Mouse (Mus musculus): ENCODE measurements at regions not wholly inside any gene's neighbourhood (a gene's known extent, or its start where the extent isn't known, plus 50 kb on each side); places are given as distances from the start of the nearest gene placed in this dataset.

GRCm38 (mm10) chr1:73341911-73342310 is 326.2 kb upstream of the Tnp1 start:
- TF ChIP-seq POLR2A (IDR thresholded peaks at IDR 0.05; ENCODE audit: extremely low read depth, insufficient read depth, low read length) (no peak), CTCF (IDR thresholded peaks at IDR 0.05; ENCODE audit: low read depth, low read length) (no peak)

All from liver, adult 2 months (tissue).